Mouse (Mus musculus) forebrain, postnatal 0 days (tissue): ENCODE measurements at regions not wholly inside any gene's neighbourhood (a gene's known extent, or its start where the extent isn't known, plus 50 kb on each side); places are given as distances from the start of the nearest gene placed in this dataset.

Experiments used
- ATAC-seq: fragments of 200-750 bp; cut with Nextera tagmentation; 2 replicates; pipeline ENCODE4 v1.8.0; 2017; ENCODE audit warnings: mild to moderate bottlenecking, moderate library complexity
- DNase-seq: peaks from one replicate; pipeline ENCODE4 v3.0.0-alpha.2; 2015
- H3K27ac ChIP-seq: fragments of 300-500 bp; sonication (generic); 2 replicates; pipeline ENCODE4 v1.5.1; 2014; ENCODE audit warnings: low read depth, mild to moderate bottlenecking, antibody characterized with exemption, low read length, moderate library complexity, mixed read lengths
- H3K27me3 ChIP-seq: fragments of 300-500 bp; sonication (generic); 2 replicates; pipeline ENCODE4 v1.6.1; 2014; ENCODE audit warnings: mild to moderate bottlenecking, low read length, mixed read lengths; ENCODE audit not compliant: insufficient read depth
- H3K36me3 ChIP-seq: fragments of 300-500 bp; sonication (generic); 2 replicates; pipeline ENCODE4 v1.6.1; 2014; ENCODE audit warnings: mild to moderate bottlenecking, moderate library complexity; ENCODE audit not compliant: insufficient read depth
- H3K4me1 ChIP-seq: fragments of 300-500 bp; sonication (generic); 2 replicates; pipeline ENCODE4 v1.6.1; 2014; ENCODE audit warnings: antibody characterized with exemption; ENCODE audit not compliant: insufficient read depth
- H3K4me2 ChIP-seq: fragments of 300-500 bp; sonication (generic); 2 replicates; pipeline ENCODE4 v1.6.1; 2014; ENCODE audit warnings: low read depth, mild to moderate bottlenecking, moderate library complexity
- H3K4me3 ChIP-seq: fragments of 300-500 bp; sonication (generic); 2 replicates; pipeline ENCODE4 v1.5.1; 2014; ENCODE audit warnings: low read depth, low read length, mixed read lengths
- H3K9ac ChIP-seq: fragments of 300-500 bp; sonication (generic); 2 replicates; pipeline ENCODE4 v1.6.1; 2014; ENCODE audit warnings: mild to moderate bottlenecking
- H3K9me3 ChIP-seq: fragments of 300-500 bp; sonication (generic); 2 replicates; pipeline ENCODE4 v1.6.1; 2016; ENCODE audit warnings: low read length
- CTCF ChIP-seq: sonication (generic); IDR thresholded peaks from 2 replicates; pipeline ENCODE4 v1.5.1; 2016; ENCODE audit warnings: antibody characterized with exemption, control low read depth, low read depth
- WGBS: fragments of 180-500 bp; shearing (Covaris S2); extraction: QIAGEN DNeasy Blood & Tissue Kit; methylation state at CpG from one replicate; pipeline ENCODE4 v1.1.7; 2014; 5-methylcytosine and 5-hydroxymethylcytosine counted together

GRCm38 (mm10) chr1:137539424-137540116, 579.3 kb upstream of the Nr5a2 start:
- no peak overlapping the region for H3K4me3 ChIP-seq
- no peak overlapping the region for H3K4me2 ChIP-seq
- H3K36me3 ChIP-seq = no peaks in the 10 kb centered on the region
- no peak overlapping the region for H3K27ac ChIP-seq
- WGBS = 66% methylated on average over 12 of the region's 12 CpGs
- no peak overlapping the region for H3K9ac ChIP-seq
- DNase-seq = no peak
- no peaks in the 10 kb centered on the region for H3K9me3 ChIP-seq
- no peak for TF ChIP-seq CTCF
- H3K4me1 ChIP-seq = no peaks in the 10 kb centered on the region
- no peak for ATAC-seq
- no peaks in the 10 kb centered on the region for H3K27me3 ChIP-seq

DNA sequence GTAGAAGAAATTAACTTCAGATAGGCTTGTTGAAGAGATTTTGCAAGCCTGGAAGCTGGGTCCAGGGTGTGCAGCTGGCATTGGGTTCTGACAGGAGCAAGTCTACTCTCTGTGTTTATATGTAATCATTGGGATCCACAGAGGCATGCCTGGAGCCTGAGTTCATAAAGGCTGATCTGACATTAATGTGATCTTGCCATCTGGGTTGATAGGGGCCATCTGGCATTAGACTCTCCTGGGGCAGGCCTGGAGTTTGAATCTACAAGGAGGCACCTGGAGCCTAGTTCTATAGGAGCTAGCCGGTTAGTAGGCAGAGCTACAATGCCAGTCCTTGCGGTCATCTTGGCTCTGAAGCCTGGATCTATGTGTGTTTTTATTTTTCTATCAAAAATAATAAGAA, 554.5 kb upstream of the Nr5a2 start:
- no peaks in the 10 kb centered on the region for H3K4me1 ChIP-seq
- TF ChIP-seq CTCF = no peak
- no peaks in the 10 kb centered on the region for H3K9me3 ChIP-seq
- no peak overlapping the region for H3K27ac ChIP-seq
- no peak overlapping the region for H3K4me2 ChIP-seq
- no peaks in the 10 kb centered on the region for H3K27me3 ChIP-seq
- WGBS = 90% methylated on average over 2 of the region's 2 CpGs
- H3K9ac ChIP-seq = no peak overlapping the region
- H3K36me3 ChIP-seq = no peaks in the 10 kb centered on the region
- DNase-seq (no peak), ATAC-seq (no peak)
- no peak overlapping the region for H3K4me3 ChIP-seq

DNA sequence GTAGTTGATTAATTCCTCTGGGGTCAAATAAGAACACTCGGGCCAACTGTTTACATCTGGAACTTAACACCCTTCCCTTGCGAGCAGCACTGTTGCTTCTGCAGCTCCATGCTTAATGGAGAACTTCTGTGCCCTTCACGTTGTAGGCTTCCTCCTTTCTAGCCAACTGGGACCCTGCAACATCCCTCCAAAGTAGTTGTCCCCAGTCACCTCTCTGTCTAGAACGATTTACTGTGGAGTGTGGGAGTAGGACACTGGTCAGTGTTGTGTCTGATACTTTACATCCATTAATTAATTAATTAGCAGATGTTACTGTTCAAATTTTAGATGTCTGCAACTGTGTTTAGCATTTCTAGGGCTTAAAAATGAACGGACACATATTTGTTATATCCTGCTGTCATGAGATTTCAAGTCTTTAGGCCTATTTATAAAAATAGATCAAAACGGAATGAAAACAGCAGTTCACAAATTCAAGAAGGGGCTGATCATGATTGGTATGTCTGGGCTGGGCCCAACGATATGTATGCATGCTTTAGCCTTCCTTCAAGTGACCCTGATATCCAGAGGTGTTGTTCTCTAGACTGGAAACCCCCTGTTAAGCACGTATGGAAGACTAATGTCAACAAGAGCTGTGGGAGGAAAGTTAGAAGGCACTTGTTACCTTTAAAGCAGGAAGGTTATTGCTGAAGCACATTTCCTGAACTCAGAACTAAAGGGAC, 543.6 kb upstream of the Nr5a2 start:
- Histone ChIP-seq H3K4me1 (no peaks in the 10 kb centered on the region), H3K4me2 (no peak overlapping the region), H3K9ac (no peak overlapping the region), H3K27ac (no peak overlapping the region), H3K4me3 (no peak overlapping the region), H3K36me3 (no peaks in the 10 kb centered on the region), H3K9me3 (no peaks in the 10 kb centered on the region), H3K27me3 (no peaks in the 10 kb centered on the region)
- DNase-seq (no peak), ATAC-seq (no peak)
- WGBS = 78% methylated on average over 8 of the region's 8 CpGs
- TF ChIP-seq CTCF = no peak

DNA sequence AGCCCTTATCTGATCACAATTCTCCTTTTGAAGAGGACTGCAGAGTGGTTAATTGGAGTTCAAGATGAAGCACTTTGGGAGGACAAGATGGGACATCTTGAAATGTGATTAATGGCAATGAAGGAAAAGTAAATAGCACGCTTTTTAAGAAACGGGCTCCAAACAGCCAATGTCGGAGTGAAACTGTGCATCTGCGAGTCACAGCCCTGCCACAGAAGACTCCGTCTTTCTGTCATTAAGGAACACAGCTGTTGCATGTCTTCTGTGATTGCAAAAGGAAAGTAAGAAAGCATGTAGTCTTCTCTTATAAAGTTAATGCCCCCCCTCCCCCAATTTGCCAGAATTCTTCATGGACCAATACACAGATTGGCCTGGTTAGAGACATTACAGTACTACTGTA, 528.0 kb upstream of the Nr5a2 start:
- Histone ChIP-seq H3K9me3 (no peaks in the 10 kb centered on the region), H3K27ac (no peak overlapping the region), H3K27me3 (no peaks in the 10 kb centered on the region), H3K4me3 (no peak overlapping the region), H3K4me1 (no peaks in the 10 kb centered on the region), H3K9ac (no peak overlapping the region), H3K36me3 (no peaks in the 10 kb centered on the region), H3K4me2 (no peak overlapping the region)
- no peak for DNase-seq
- ATAC-seq = no peak
- no peak for TF ChIP-seq CTCF
- WGBS = 68% methylated on average over 5 of the region's 5 CpGs

GRCm38 (mm10) chr1:137478459-137478858, 518.2 kb upstream of the Nr5a2 start:
- ATAC-seq = no peak
- no peaks in the 10 kb centered on the region for H3K27me3 ChIP-seq
- H3K4me3 ChIP-seq = no peak overlapping the region
- no peak for DNase-seq
- H3K9me3 ChIP-seq = no peaks in the 10 kb centered on the region
- TF ChIP-seq CTCF = no peak
- no peaks in the 10 kb centered on the region; the same call in 1 of the 2 replicates for H3K4me1 ChIP-seq
- no peak overlapping the region for H3K9ac ChIP-seq
- WGBS = 57% methylated on average over 1 of the region's 1 CpGs
- H3K27ac ChIP-seq = no peak overlapping the region
- no peaks in the 10 kb centered on the region for H3K36me3 ChIP-seq
- no peak overlapping the region for H3K4me2 ChIP-seq

- no peak for TF ChIP-seq CTCF
- no peak overlapping the region for H3K27ac ChIP-seq
- H3K4me1 ChIP-seq = no peaks in the 10 kb centered on the region; the same call in 1 of the 2 replicates
- H3K36me3 ChIP-seq = no peaks in the 10 kb centered on the region
- no peak overlapping the region for H3K9ac ChIP-seq
- H3K4me2 ChIP-seq = no peak overlapping the region
- ATAC-seq (no peak), DNase-seq (no peak)
- WGBS = 85% methylated on average over 3 of the region's 3 CpGs
- H3K4me3 ChIP-seq = no peak overlapping the region
- H3K27me3 ChIP-seq = no peaks in the 10 kb centered on the region
- no peaks in the 10 kb centered on the region for H3K9me3 ChIP-seq
Observed at GRCm38 (mm10) chr1:137477239-137477638, 517.0 kb upstream of the Nr5a2 start.

DNA sequence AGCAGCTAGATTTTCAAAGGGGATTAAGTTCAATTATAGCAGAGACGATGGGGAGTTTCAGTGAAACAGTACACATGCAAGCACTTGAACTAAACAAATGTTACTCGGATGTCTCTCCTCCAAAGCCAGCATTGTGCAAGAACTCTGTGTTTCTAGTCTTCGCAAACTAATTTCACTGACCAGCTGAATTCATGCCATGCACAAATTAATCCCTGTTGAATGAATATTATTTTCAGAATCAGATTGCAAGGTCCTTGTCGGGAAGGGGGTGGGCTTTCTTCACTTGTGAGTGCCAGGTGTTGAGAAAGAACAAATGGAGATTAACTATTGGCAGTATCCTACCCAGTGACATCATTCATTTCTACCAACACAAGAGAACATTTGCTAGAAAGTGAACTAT, 514.6 kb upstream of the Nr5a2 start:
- no peak for TF ChIP-seq CTCF
- no peaks in the 10 kb centered on the region for H3K27me3 ChIP-seq
- 21% methylated on average over 4 of the region's 4 CpGs for WGBS

More for the DNA sequence above, 514.6 kb upstream of the Nr5a2 start:
- H3K36me3 ChIP-seq = no peaks in the 10 kb centered on the region
- DNase-seq (no peak), ATAC-seq (no peak)
- H3K27ac ChIP-seq = peak overlapping the region; percentile 42; the same call in 1 of the 2 replicates
- no peaks in the 10 kb centered on the region; the same call in 1 of the 2 replicates for H3K4me1 ChIP-seq
- no peak overlapping the region for H3K4me3 ChIP-seq
- no peak overlapping the region for H3K4me2 ChIP-seq
- H3K9ac ChIP-seq = no peak overlapping the region
- no peaks in the 10 kb centered on the region for H3K9me3 ChIP-seq
